Mouse (Mus musculus) embryonic facial prominence, embryonic 12.5 days (tissue): ENCODE measurements around the gene Rln3. TPM values are rescaled to one million over a fixed set of nuclear protein-coding genes. Genes with fewer than 3 reads are reported as not detected.

ENCODE experiments used
- ATAC-seq: fragments of 200-750 bp; cut with Nextera tagmentation; 2 replicates; pipeline ENCODE4 v1.8.0; 2017; ENCODE audit not compliant: insufficient number of reproducible peaks, insufficient read depth, low FRiP score, low TSS enrichment
- H3K27ac ChIP-seq: fragments of 300-500 bp; sonication (generic); 2 replicates; pipeline ENCODE4 v1.5.1; 2016; ENCODE audit warnings: mild to moderate bottlenecking
- H3K27me3 ChIP-seq: fragments of 300-500 bp; sonication (generic); 2 replicates; pipeline ENCODE4 v1.6.1; 2016; ENCODE audit warnings: mild to moderate bottlenecking, moderate library complexity
- H3K36me3 ChIP-seq: fragments of 300-500 bp; sonication (generic); 2 replicates; pipeline ENCODE4 v1.6.1; 2016; ENCODE audit warnings: mild to moderate bottlenecking
- H3K4me1 ChIP-seq: fragments of 300-500 bp; sonication (generic); 2 replicates; pipeline ENCODE4 v1.6.1; 2016
- H3K4me2 ChIP-seq: fragments of 300-500 bp; sonication (generic); replicated peaks from 2 replicates; pipeline ENCODE4 v1.6.1; 2016; ENCODE audit warnings: mild to moderate bottlenecking, moderate library complexity
- H3K4me3 ChIP-seq: fragments of 300-500 bp; sonication (generic); 2 replicates; pipeline ENCODE4 v1.5.1; 2016; ENCODE audit warnings: mild to moderate bottlenecking
- H3K9ac ChIP-seq: fragments of 300-500 bp; sonication (generic); 2 replicates; pipeline ENCODE4 v1.6.1; 2016; ENCODE audit warnings: mild to moderate bottlenecking, moderate library complexity
- H3K9me3 ChIP-seq: fragments of 300-500 bp; sonication (generic); 2 replicates; pipeline ENCODE4 v1.6.1; 2016; ENCODE audit warnings: mild to moderate bottlenecking, moderate library complexity
- WGBS: fragments of 180-500 bp; shearing (Covaris S2); methylation state at CpG from one replicate; pipeline ENCODE4 v1.1.7; 2016; 5-methylcytosine and 5-hydroxymethylcytosine counted together
- polyA plus RNA-seq: library from polyadenylated mRNA; unstranded; fragments of >200 nt; fragmentation: Nextera tagmentation; extraction: Ambion mirVana; gene quantifications from 2 replicates; pipeline ENCODE4 v1.2.1, GENCODE M21; 2016

The Rln3 gene
- polyA plus RNA-seq, 1 experiment from 2014 or later, result not detected

DNA sequence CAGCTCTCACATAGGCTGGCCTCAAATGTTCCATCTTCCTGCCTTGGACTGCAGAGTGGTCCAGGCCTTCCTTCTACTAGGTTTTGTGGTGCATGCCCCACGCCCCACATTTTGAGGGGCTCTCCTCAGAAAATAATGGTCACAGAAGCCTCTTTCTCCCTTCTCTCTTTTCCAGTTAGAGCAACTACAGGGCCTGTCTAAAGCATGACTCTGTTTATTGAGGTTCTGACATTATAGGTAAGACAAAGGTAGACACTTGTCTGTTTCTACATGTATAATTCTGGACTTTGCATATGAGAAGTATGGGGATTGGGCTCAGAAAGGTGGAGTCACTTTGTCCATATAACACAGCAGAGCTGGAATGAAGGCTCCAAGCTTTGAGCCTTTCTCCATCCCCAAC, 20.2 kb upstream of the Rln3 start, which contains the start of gene Gm10643:
TSS of gene Gm10643 (minus strand) at position 101 of the 400 bp plus-strand sequence.
- Histone ChIP-seq H3K4me2 (peak within 1 kb of the TSS; percentile 67), H3K4me1 (peaks cover 18% of the 10 kb centered on the region), H3K36me3 (no peaks in the 10 kb centered on the region), H3K27ac (peak within 1 kb of the TSS; percentile 61), H3K9ac (peak within 1 kb of the TSS; percentile 56), H3K27me3 (no peaks in the 10 kb centered on the region), H3K4me3 (peak within 1 kb of the TSS; percentile 84), H3K9me3 (no peaks in the 10 kb centered on the region)
- WGBS, result 88% methylated on average over 1 of the region's 1 CpGs
- no peak for ATAC-seq

- H3K27ac ChIP-seq, result no peak overlapping the region
- 68% methylated on average over 8 of the region's 8 CpGs for WGBS
- H3K4me3 ChIP-seq, result no peak overlapping the region
- H3K4me1 ChIP-seq, result peaks cover 14% of the 10 kb centered on the region
- no peak overlapping the region for H3K4me2 ChIP-seq
- no peak for ATAC-seq
- H3K36me3 ChIP-seq, result no peaks in the 10 kb centered on the region
- H3K9ac ChIP-seq, result no peak overlapping the region
- no peaks in the 10 kb centered on the region for H3K9me3 ChIP-seq
- H3K27me3 ChIP-seq, result no peaks in the 10 kb centered on the region
Observed at GRCm38 (mm10) chr8:84063861-84064610, 19.2 kb upstream of the Rln3 start.

DNA sequence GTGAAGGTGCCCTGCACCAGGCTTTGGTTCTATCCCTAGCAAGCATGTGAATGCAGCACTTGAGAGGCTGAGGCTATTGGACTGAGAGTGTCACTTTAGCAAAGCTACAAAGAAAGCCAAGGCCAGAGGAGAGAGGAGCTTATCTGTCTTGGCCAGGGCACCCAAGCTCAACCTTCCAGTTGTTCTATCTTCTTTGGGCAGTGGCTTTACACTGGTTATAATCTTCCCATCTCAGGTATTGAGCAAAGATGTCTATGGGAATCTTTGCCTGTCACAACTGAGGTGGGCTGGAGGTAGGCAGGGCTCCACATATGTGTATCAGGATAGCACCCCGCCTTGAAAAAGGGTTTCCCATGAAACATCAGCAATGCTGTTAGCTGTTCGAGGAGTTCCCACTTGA, 15.4 kb upstream of the Rln3 start:
- no peaks in the 10 kb centered on the region for H3K4me1 ChIP-seq
- 86% methylated on average over 2 of the region's 2 CpGs for WGBS
- no peaks in the 10 kb centered on the region for H3K9me3 ChIP-seq
- H3K9ac ChIP-seq, result no peak overlapping the region
- no peaks in the 10 kb centered on the region for H3K36me3 ChIP-seq
- H3K27me3 ChIP-seq, result no peaks in the 10 kb centered on the region
- ATAC-seq, result no peak
- H3K4me3 ChIP-seq, result no peak overlapping the region
- H3K4me2 ChIP-seq, result no peak overlapping the region
- no peak overlapping the region for H3K27ac ChIP-seq

DNA sequence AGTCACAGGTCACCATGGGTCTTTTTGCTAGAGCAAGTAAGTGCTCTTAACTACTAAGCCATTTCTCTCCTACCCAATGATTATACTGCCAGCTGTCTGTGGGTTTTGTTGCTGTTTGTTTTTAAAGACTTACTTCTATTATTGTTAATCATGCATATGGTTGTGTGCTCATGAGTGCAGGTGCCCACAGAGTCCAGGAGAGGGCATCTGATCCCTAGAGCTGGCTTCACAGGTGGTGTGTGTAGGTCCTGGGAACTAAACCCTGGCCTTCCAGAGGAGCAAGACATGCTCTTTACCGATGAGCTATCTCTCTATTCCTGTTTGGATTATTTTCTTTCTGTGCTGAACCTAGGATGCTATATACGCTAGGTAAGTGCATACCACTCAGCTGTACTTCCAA, 14.4 kb upstream of the Rln3 start:
- H3K4me3 ChIP-seq, result no peak overlapping the region
- H3K4me1 ChIP-seq, result no peaks in the 10 kb centered on the region
- no peak overlapping the region for H3K4me2 ChIP-seq
- H3K27ac ChIP-seq, result no peak overlapping the region
- H3K27me3 ChIP-seq, result no peaks in the 10 kb centered on the region
- H3K9ac ChIP-seq, result no peak overlapping the region
- H3K36me3 ChIP-seq, result no peaks in the 10 kb centered on the region
- no peaks in the 10 kb centered on the region for H3K9me3 ChIP-seq
- 95% methylated on average over 2 of the region's 2 CpGs for WGBS
- ATAC-seq, result no peak

DNA sequence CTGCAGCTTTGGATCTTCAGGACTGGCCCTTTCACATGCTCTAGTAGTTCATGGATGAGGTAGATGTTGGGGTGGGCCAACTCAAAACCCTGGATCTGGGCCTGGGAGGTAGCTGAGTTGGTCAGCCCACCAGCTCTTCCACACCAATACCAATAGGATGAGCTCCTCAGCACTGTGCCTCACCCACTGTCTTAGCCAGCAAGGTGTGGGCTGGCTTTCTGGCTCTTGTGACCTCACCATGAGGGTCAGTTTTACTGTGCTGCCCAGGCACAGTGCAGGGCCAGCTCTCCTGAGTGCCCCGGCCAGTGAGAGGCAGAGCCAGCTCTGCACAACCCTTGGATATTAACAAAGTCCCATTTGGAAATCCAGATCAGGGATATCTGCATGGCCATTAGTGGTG, 13.0 kb upstream of the Rln3 start:
- Histone ChIP-seq H3K27ac (no peak overlapping the region), H3K36me3 (no peaks in the 10 kb centered on the region)
- 84% methylated on average over 1 of the region's 1 CpGs for WGBS

GRCm38 (mm10) chr8:84053229-84053628, 8.4 kb upstream of the Rln3 start:
- ATAC-seq, result no peak
- H3K36me3 ChIP-seq, result no peaks in the 10 kb centered on the region
- no peak overlapping the region for H3K27ac ChIP-seq
- no peak overlapping the region for H3K9ac ChIP-seq
- no peak overlapping the region for H3K4me2 ChIP-seq
- no peaks in the 10 kb centered on the region for H3K27me3 ChIP-seq
- no peaks in the 10 kb centered on the region for H3K4me1 ChIP-seq
- H3K4me3 ChIP-seq, result no peak overlapping the region
- WGBS, result 91% methylated on average over 5 of the region's 5 CpGs
- no peaks in the 10 kb centered on the region for H3K9me3 ChIP-seq

More for the DNA sequence above, 13.0 kb upstream of the Rln3 start:
- Histone ChIP-seq H3K4me1 (no peaks in the 10 kb centered on the region), H3K4me3 (no peak overlapping the region), H3K9me3 (no peaks in the 10 kb centered on the region), H3K9ac (no peak overlapping the region), H3K27me3 (no peaks in the 10 kb centered on the region), H3K4me2 (no peak overlapping the region)
- no peak for ATAC-seq

DNA sequence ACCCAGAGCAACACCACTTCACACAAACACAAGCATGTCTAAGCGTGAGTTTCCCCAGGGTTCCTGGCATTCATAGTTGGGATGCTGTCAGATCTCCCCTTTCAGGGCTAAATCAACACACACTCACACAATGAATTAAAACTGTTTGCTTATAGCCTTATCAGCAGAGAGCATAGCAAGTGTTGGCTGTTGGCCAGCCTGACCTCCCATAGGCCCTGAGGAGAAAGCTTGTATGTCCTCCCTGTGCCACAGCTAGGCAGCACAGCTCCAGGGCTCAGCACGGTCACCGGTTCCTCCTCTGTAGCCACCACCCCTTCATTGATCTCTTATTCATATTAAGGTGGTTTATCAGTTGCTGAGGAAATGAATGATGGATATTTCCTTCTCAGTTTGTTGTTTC, 7.9 kb upstream of the Rln3 start:
- 81% methylated on average over 3 of the region's 3 CpGs for WGBS
- Histone ChIP-seq H3K4me3 (no peak overlapping the region), H3K36me3 (no peaks in the 10 kb centered on the region), H3K27me3 (no peaks in the 10 kb centered on the region), H3K9me3 (no peaks in the 10 kb centered on the region), H3K4me1 (no peaks in the 10 kb centered on the region), H3K27ac (no peak overlapping the region), H3K9ac (no peak overlapping the region), H3K4me2 (no peak overlapping the region)
- ATAC-seq, result no peak

DNA sequence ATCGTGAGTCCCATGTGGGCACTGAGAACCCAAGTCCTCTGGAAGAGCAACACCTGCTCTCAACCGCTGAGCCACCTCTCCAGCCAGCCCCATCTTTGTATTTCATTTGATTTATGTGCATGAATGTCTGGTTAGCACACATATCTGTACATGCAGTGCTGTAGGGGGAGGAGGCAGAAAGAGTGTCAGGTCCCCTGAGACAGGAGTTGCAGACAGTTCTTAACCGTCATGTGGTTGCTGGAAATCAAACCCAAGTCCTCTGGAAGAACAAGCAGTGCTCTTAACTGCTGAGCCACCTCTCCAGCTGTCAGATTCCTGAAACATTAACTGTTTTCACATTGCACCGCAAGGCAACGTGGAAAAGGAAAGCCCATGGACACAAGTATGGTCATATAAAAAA, 3.4 kb upstream of the Rln3 start:
- 69% methylated on average over 5 of the region's 5 CpGs for WGBS
- no peak overlapping the region for H3K9ac ChIP-seq
- ATAC-seq, result no peak
- no peak overlapping the region for H3K27ac ChIP-seq
- no peak overlapping the region for H3K4me3 ChIP-seq
- H3K27me3 ChIP-seq, result peaks cover 31% of the 10 kb centered on the region
- 0 out of 2 replicates have a peak, but pooled peaks cover 5% of the 10 kb centered on the region for H3K4me1 ChIP-seq
- no peaks in the 10 kb centered on the region for H3K9me3 ChIP-seq
- H3K4me2 ChIP-seq, result no peak overlapping the region
- H3K36me3 ChIP-seq, result no peaks in the 10 kb centered on the region

DNA sequence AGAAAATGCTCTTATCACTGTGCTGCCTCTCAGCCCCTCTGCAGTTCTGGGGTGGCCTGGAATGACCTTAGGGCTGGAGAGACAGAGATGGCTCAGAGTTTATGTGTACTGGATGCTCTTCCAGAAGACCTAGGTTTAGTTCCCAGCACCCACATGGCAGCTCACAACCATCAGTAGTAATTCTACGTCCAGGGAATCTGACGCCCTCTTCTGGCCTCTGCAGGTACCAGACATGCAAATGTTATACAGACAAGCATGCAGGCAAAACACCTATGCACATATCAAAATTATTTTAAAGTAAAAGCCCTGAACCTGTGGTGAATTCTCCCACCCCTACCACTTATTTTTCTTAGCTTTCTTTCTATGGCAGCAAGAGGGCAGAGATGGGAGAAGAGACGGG, 1.7 kb upstream of the Rln3 start:
- Histone ChIP-seq H3K9me3 (no peaks in the 10 kb centered on the region), H3K4me2 (no peak overlapping the region), H3K27me3 (peaks cover 48% of the 10 kb centered on the region), H3K4me3 (no peak overlapping the region), H3K36me3 (no peaks in the 10 kb centered on the region), H3K27ac (no peak overlapping the region), H3K4me1 (peaks cover 15% of the 10 kb centered on the region), H3K9ac (no peak overlapping the region)
- WGBS, result 76% methylated on average over 3 of the region's 3 CpGs
- no peak for ATAC-seq

DNA sequence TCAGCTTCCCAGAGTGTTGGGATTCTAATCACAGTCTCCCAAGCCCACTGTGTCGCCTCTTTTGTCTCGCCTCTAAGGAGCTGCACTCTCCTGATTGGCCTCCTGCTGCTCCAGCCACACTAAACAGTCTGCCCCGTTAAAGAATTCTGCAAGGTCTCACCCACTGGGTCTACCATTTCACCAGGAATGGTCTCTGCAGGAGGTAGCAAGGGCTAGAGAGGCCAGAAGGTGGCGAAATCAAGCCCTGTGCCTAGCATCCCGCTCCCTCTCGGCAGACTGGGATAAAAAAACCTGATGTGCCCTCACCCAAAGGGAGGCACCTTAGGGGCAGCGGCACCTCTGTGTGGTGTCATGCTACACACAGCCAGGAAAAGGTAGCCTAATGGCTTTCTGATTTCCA, 697 bp downstream of the Rln3 start:
- Histone ChIP-seq H3K4me1 (peaks cover 15% of the 10 kb centered on the region), H3K9ac (no peak overlapping the region), H3K36me3 (no peaks in the 10 kb centered on the region), H3K4me3 (no peak overlapping the region), H3K4me2 (no peak overlapping the region), H3K27ac (no peak overlapping the region), H3K9me3 (no peaks in the 10 kb centered on the region), H3K27me3 (peaks cover 58% of the 10 kb centered on the region)
- ATAC-seq, result no peak
- WGBS, result 5% methylated on average over 7 of the region's 7 CpGs

DNA sequence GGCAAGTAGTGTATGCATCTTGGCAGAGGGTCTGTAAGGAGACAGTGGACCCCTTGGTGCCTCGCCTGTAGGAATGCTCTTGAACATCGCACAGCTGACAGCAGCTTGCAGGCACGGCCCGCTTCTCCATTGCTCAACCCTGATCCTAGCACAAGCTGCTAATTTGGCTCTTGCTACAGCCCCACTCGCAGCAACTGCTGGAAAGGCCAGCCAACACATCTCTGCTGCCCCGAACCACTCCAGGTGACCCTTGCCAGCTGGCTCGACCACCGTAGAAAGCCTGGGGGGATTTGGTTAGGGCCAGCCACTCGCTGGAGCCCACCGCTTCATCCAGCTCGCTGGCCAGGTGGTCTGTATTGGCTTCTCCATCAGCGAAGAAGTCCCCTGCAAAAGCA, 1.9 kb downstream of the Rln3 start:
- no peak overlapping the region for H3K27ac ChIP-seq
- no peaks in the 10 kb centered on the region for H3K36me3 ChIP-seq
- no peak overlapping the region for H3K9ac ChIP-seq
- peak overlapping the region; percentile 37; the same call in 1 of the 2 replicates for H3K4me3 ChIP-seq
- peak overlapping the region; percentile 76 for H3K4me2 ChIP-seq
- no peak for ATAC-seq
- peaks cover 61% of the 10 kb centered on the region for H3K27me3 ChIP-seq
- H3K4me1 ChIP-seq, result peaks cover 15% of the 10 kb centered on the region
- WGBS, result 26% methylated on average over 12 of the region's 12 CpGs
- H3K9me3 ChIP-seq, result no peaks in the 10 kb centered on the region

- 5% methylated on average over 40 of the region's 40 CpGs for WGBS
- H3K27me3 ChIP-seq, result peaks cover 61% of the 10 kb centered on the region
- H3K27ac ChIP-seq, result no peak within 1 kb of the TSS
- peak within 1 kb of the TSS; percentile 37 for H3K4me3 ChIP-seq
- H3K4me1 ChIP-seq, result peaks cover 15% of the 10 kb centered on the region
- peak within 1 kb of the TSS; percentile 76 for H3K4me2 ChIP-seq
- H3K9me3 ChIP-seq, result no peaks in the 10 kb centered on the region
- no peaks in the 10 kb centered on the region for H3K36me3 ChIP-seq
- ATAC-seq, result no peak
- peak within 1 kb of the TSS; percentile 49 for H3K9ac ChIP-seq
Observed at GRCm38 (mm10) chr8:84042066-84042947, 2.5 kb downstream of the Rln3 start, which contains the start of gene Il27ra. Gene Il27ra (minus strand): TSS chr8:84042589.
